Mouse (Mus musculus): ENCODE data around the gene Wbp11. TPM values are rescaled to one million over a fixed set of nuclear protein-coding genes. Genes with fewer than 3 reads are reported as not detected.

Gene Wbp11
- 90.1 and 103 TPM in 2 replicates for total RNA-seq (2017)

DNA sequence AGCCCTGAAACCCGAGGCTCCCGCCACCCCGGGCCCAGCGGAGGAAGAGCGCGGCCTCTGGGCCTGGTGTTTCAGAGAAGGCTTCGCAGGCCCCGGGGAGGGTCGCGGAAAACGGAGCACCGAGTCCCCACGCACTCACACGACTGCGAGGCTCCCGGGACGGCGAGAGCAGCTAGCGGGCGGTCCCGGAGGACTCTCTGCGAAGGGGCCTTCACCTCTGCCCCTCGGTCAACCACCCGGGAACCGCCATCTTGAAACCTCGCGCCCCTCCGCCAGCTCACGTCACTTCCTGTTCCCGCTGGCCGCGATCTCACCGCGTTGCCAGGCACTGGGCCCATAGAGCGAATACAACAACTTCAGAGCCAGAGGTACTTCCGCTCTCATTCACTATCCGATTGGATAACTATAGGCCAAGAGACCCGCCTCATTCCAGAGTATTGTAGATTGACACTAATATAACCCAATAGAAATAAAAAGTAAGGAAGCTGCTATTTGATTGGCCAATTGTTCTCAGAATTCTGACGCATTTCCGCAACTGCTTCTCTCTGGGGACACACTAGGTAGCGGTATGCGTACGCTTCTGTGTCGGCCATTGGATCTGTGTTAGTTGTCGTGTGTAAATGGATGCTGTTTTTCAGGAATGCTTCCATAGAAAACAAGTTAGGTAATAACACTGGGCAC, at the start of gene Wbp11:
Gene Wbp11 (minus strand): TSS at position 353 of the 681 bp plus-strand sequence.
- peak; percentile 98 for ATAC-seq (ENCODE audit: extremely low read depth, insufficient number of reproducible peaks, low FRiP score, poor library complexity, severe bottlenecking)

DNA sequence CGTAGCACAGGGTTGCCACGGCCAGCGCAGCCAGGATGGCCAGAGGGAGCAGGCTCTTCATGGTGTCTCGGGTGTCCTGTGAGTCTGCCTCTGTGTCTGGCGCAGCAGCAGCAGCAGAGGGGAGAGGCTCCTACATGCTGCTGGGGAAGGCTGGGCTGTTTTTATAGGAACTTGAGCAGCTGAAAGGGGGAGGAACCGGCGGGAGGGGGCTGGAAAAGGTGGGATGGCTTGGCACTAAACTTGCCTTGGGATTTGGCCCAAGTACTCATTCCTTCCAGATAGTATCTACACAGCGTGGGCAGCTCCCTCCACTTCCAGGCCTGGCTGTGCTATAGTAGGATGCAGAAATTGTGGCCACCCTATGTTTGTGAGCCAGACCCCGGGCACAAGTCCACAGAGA, 47.6 kb upstream of the Wbp11 start, which contains the start of gene Mgp:
Gene Mgp (minus strand): TSS at position 154 of the 400 bp plus-strand sequence.
- ATAC-seq (ENCODE audit: extremely low read depth, insufficient number of reproducible peaks, low FRiP score, poor library complexity, severe bottlenecking), result no peak

- no peak for ATAC-seq (ENCODE audit: extremely low read depth, insufficient number of reproducible peaks, low FRiP score, poor library complexity, severe bottlenecking)
These were observed 46.6 kb upstream of the Wbp11 start for GRCm38 (mm10) chr6:136874599-136874998.

- no peak for ATAC-seq (ENCODE audit: extremely low read depth, insufficient number of reproducible peaks, low FRiP score, poor library complexity, severe bottlenecking)
These were observed 40.9 kb upstream of the Wbp11 start for GRCm38 (mm10) chr6:136868921-136869320.

- ATAC-seq (ENCODE audit: extremely low read depth, insufficient number of reproducible peaks, low FRiP score, poor library complexity, severe bottlenecking), result no peak
These were observed 38.1 kb upstream of the Wbp11 start for GRCm38 (mm10) chr6:136866150-136866549.

- ATAC-seq (ENCODE audit: extremely low read depth, insufficient number of reproducible peaks, low FRiP score, poor library complexity, severe bottlenecking), result no peak
These were observed 37.3 kb upstream of the Wbp11 start for GRCm38 (mm10) chr6:136865360-136865759.

DNA sequence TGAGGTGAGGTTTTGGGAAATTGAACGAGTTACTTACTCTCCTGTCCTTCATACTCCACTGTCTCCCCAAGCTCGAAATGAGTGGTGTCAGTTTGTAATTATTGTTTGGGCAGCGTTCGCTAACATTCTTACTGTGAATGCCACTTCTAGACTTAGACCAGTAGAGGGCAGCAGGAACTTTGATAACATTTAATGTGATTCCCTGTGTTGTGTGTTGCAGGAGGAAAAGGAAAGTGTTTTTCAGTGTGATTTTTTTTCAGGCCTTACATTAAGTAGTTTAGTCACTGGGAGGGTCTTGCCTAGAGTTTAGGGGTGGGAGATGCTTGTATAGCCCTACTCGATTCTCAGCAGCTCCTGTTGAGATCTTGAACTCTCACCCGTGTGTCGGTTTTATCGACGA, 33.0 kb upstream of the Wbp11 start:
- ATAC-seq (ENCODE audit: extremely low read depth, insufficient number of reproducible peaks, low FRiP score, poor library complexity, severe bottlenecking), result peak; percentile 47; the same call in 1 of the 2 replicates

DNA sequence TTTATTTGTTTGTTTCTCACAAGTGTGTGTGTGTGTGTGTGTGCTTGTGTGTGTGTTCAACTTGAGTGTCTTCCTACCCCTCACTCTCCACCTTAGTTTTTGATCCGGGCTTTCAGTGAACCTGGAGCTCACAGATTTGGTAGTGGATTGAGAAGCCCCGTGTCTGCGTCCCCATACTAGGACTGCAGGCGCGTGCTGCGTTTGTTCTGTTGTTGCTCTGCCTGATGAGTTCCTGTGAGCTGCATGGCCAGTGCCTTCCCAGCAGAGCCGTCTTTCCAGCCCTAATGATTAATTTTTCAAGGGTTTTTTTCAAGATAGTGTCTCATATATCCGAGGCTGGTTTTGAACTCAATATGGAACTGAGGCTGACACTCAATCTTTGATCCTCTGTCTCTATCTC, 30.4 kb upstream of the Wbp11 start:
- no peak for ATAC-seq (ENCODE audit: extremely low read depth, insufficient number of reproducible peaks, low FRiP score, poor library complexity, severe bottlenecking)

DNA sequence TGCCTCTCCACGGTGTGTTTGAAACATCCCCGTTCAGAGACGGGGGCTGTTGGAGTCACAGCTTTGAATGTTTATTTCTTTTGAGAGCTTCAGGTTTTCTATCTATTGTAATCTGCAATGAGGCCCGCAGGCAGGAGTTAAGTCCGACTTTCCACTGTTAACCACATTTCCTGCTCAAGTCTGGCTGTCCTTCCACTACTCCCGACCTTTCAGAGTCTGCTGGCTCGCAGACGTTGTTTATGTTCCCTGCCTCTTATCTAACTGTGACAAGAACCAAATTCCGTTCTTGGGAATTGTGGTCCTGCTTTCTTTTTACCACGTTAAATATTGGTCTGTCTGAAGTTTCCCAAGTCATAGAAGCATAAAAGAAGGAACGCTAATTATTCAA, 29.8 kb upstream of the Wbp11 start:
- ATAC-seq (ENCODE audit: extremely low read depth, insufficient number of reproducible peaks, low FRiP score, poor library complexity, severe bottlenecking), result no peak

- ATAC-seq (ENCODE audit: extremely low read depth, insufficient number of reproducible peaks, low FRiP score, poor library complexity, severe bottlenecking), result no peak
These were observed 29.3 kb upstream of the Wbp11 start, which contains the start of gene Art4 for GRCm38 (mm10) chr6:136857186-136857872. Gene Art4, minus strand, starts transcription at chr6:136857733.

DNA sequence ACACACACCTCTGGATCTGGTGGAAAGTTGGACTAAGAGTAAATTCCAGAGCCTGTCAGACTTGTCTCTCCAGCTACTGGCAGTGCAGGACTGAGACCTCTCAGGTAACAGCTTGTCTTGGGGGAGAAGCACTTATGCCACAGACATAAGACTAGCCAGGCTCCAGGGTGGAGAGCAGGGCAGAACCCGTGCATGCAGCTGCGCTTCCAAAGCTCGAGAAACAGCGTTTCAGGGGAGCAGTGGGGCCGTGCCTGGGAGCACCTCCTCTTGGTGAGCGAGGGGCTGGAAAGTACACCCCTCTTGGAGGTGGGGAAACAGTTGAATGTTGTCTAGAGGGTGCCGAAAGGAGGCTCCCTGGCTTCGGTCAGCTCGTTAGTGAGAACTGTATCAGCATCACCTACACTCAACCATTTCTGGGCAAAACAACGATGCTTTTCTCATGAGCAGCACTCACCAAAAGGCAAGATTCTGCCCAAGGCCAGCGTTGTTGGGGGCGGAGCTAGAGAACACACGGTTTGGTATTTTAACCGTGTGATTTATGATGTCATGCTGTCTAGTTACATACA, 28.1 kb upstream of the Wbp11 start:
- no peak for ATAC-seq (ENCODE audit: extremely low read depth, insufficient number of reproducible peaks, low FRiP score, poor library complexity, severe bottlenecking)

- ATAC-seq (ENCODE audit: extremely low read depth, insufficient number of reproducible peaks, low FRiP score, poor library complexity, severe bottlenecking), result no peak
These were observed 27.1 kb upstream of the Wbp11 start for GRCm38 (mm10) chr6:136855183-136855582.

DNA sequence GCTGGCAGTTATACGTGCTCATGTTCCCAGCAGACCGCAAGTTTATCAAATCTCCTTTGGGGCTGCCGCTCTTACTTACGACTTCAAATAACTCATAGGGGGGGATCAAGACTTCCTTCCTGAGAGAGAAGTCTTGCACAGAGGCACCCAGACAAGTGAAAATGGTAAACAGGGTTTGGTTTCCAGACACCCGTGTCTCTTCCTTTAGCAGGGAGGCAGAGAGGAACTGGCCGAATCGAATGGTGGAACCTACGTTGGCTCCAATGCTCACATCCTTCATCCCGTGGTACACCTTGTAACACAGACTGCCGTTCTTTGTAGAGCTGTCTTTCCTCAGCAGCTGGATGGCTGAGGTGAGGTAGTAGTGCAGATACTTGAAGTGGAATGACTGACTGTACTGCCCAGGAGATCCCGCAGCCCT, 26.3 kb upstream of the Wbp11 start:
- ATAC-seq (ENCODE audit: extremely low read depth, insufficient number of reproducible peaks, low FRiP score, poor library complexity, severe bottlenecking), result peak; percentile 3; the same call in 1 of the 2 replicates

GRCm38 (mm10) chr6:136852762-136853161, 24.7 kb upstream of the Wbp11 start:
- ATAC-seq (ENCODE audit: extremely low read depth, insufficient number of reproducible peaks, low FRiP score, poor library complexity, severe bottlenecking), result peak; percentile 23; the same call in 1 of the 2 replicates

GRCm38 (mm10) chr6:136852348-136852747, 24.3 kb upstream of the Wbp11 start:
- no peak for ATAC-seq (ENCODE audit: extremely low read depth, insufficient number of reproducible peaks, low FRiP score, poor library complexity, severe bottlenecking)

DNA sequence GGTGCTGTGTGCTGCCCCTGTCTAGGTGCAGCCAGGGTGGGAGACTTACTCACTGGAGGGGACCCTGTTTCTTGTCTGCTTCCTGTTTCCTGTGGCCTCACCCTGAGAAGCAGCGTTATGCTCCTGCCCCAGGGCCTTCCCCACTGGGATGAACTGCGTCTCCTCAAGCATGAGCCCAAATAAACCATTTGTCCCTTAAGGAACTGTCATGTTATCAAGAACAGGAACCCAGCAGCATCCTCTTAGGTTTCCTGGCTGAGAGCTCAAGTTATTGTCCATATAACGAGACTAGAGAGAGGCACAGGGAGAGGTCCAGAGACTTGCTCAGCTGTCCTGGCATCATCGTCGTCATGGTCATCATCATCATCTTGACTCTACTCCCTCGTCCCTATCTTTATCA, 22.2 kb upstream of the Wbp11 start:
- no peak for ATAC-seq (ENCODE audit: extremely low read depth, insufficient number of reproducible peaks, low FRiP score, poor library complexity, severe bottlenecking)

DNA sequence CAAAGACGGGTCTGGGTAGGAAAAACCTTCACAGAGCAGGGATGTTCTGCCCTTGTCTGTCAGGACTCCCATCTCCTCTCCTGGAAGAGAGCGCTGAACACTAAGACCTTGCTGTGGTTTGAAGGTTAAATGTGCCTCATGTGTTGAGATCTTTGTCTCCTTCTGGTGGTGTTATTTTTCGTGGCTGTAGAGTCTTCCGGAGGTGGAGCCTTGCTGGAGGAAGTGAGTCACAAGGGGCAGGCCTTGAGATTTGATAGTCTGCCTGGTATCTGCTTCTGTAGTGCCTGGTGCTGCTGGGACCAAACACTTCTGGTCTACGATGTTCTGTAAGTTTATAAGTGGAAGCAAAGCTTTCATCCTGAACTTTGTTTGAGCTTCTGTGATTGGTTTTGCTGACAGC, 20.9 kb upstream of the Wbp11 start:
- no peak for ATAC-seq (ENCODE audit: extremely low read depth, insufficient number of reproducible peaks, low FRiP score, poor library complexity, severe bottlenecking)

DNA sequence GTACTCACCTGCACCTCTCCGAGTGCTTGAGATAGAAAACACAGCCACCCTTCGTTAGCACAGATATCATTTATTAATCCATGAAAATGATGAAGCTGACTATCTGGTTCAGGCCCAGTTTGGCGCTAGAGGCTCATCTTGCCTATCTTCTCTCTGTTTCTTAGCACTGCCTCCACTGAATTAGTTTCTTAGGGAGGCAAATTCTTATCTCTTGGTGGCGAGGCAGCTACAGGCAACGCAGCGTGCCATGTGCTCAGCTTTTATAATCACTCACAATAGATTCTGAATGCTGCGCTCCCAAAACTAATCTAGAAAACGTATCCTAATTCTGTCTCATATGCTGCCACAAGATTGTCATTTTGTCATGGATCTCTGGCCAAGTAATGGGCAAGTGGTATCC, 20.4 kb upstream of the Wbp11 start:
- ATAC-seq (ENCODE audit: extremely low read depth, insufficient number of reproducible peaks, low FRiP score, poor library complexity, severe bottlenecking), result no peak

DNA sequence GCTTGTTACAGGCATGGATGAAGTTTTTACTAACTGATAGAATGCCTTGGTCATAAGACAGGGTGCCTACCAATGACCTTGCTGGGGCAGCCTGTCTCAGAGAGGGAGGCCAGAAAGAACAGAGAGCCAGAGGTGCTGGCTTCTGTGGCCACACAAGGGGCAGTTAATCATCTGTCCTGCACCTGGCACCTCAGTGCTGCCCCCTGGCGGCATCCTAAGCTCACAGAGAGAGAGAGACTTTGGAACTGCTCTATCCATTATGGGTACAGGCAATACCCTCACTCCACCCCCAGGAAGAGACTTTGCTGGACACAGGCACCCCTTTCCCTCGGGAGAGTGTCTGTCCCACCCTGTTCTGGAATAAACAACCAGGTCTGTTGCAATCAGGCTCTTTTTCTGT, 19.8 kb upstream of the Wbp11 start:
- ATAC-seq (ENCODE audit: extremely low read depth, insufficient number of reproducible peaks, low FRiP score, poor library complexity, severe bottlenecking), result peak; percentile 71

DNA sequence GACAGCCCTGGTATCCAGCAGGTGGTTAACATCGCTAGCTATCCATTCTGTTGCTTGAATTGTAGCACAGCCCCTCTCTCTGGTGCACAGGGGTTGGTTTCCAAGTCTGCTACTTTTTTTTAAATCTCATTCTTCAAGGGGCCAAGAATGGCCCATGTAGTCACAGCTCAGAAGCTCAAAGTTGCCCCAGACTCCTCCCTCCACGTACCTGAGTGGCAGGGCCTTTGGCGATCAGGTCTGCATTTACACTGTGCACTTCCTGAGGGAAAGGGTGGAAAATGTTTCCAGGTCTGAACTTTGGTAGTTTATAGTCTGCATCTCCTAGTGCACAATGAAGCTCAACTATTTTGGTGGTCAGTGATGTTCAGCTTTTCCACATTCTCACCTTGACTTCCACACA, 19.2 kb upstream of the Wbp11 start:
- no peak for ATAC-seq (ENCODE audit: extremely low read depth, insufficient number of reproducible peaks, low FRiP score, poor library complexity, severe bottlenecking)

Data from neutrophil, adult 5-6 weeks (primary cell).